Mouse (Mus musculus) bone marrow, adult 2 months (tissue): ENCODE results near the gene Azi2.

Source experiments
- CTCF ChIP-seq: fragments of 200-500 bp; IDR thresholded peaks from 2 replicates; pipeline ENCODE4 v1.5.1; 2011; ENCODE audit warnings: low read length, control low read depth; ENCODE audit not compliant: control insufficient read depth, insufficient read depth
- POLR2A ChIP-seq: fragments of 200-500 bp; IDR thresholded peaks from 2 replicates; pipeline ENCODE4 v1.6.1; 2011; ENCODE audit warnings: low read depth, mild to moderate bottlenecking, control low read depth, low read length, borderline replicate concordance; ENCODE audit not compliant: control insufficient read depth

DNA sequence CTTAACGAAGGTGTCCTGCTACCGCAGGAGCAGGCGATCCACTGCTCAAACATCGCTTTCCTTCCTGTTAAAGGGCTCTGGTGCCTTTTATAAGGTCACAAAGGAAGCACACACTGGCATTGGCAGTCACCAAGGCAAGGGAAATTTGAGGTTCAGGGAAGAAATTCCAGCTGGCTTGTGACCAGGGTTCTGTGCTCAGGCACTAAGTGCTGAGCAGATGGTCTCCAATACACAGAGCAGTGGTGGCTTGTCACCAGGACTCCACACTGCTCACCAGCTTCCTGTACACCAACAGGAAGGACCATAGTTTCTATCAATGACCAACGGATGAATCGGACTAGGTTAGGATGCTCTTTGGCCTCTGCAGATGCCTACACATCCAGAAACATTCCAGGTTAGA lies 30.1 kb downstream of the Azi2 start:
- TF ChIP-seq CTCF (no peak), POLR2A (no peak)
